Mouse (Mus musculus) left cerebral cortex, postnatal 25 days (tissue): ENCODE data around the gene Bank1. TPM values are rescaled to one million over a fixed set of nuclear protein-coding genes. Genes with fewer than 3 reads are reported as not detected.
"Not testable (repeated sequence)": the region's sequence is repeated elsewhere in the genome, so short reads cannot be mapped to it uniquely, and the experiment has no call there.

Experiments used
- DNase-seq, 2 experiments: peaks; one replicate each; pipeline ENCODE4 v3.0.0; 2022; ENCODE audit warnings: low spot score in 2 of 2, mixed read lengths in 1 of 2
- intact Hi-C: fragments of 180-260 bp; cut with DNase I; formaldehyde crosslinking; loops from one replicate; pipeline ENCODE4 v1.15.1; 2025
- total RNA-seq, 2 experiments: library from RNA; stranded (reverse); gene quantifications; 2 replicates each; pipeline ENCODE4 v1.2.3; 2021

Bank1 gene
- total RNA-seq, result 1 to 10 TPM; 1.2 to 1.3 TPM

GRCm38 (mm10) chr3:136325783-136326182 lies at the start of gene Bank1:
Gene Bank1, minus strand, starts transcription at chr3:136326066.
- intact Hi-C loops, result no loop called here

GRCm38 (mm10) chr3:136369916-136370315 lies 44.0 kb upstream of the Bank1 start:
- intact Hi-C loops, result loop anchor here (10.0 kb wide), 1 partner anchor 205 kb away; no protein-coding TSS in a partner anchor
- peak; percentile 26 to 65 for DNase-seq

More at GRCm38 (mm10) chr3:136325783-136326182, at the start of gene Bank1:
- peak in 1 of 2 experiments; percentile 40 for DNase-seq

GRCm38 (mm10) chr3:136369466-136369865 lies 43.6 kb upstream of the Bank1 start:
- DNase-seq, result peak; percentile 7 to 55

GRCm38 (mm10) chr3:136368505-136368999 lies 42.7 kb upstream of the Bank1 start:
- no peak for DNase-seq
- intact Hi-C loops, result no loop called here

More at GRCm38 (mm10) chr3:136369466-136369865, 43.6 kb upstream of the Bank1 start:
- intact Hi-C loops, result no loop called here

- DNase-seq, result no peak
- intact Hi-C loops, result no loop called here
Measured at GRCm38 (mm10) chr3:136349690-136350089, 23.8 kb upstream of the Bank1 start.

GRCm38 (mm10) chr3:136348611-136349010 lies 22.7 kb upstream of the Bank1 start:
- no peak for DNase-seq
- intact Hi-C loops, result no loop called here

- no peak for DNase-seq
- intact Hi-C loops, result no loop called here
Measured at GRCm38 (mm10) chr3:136347277-136347676, 21.4 kb upstream of the Bank1 start.

GRCm38 (mm10) chr3:136341911-136342310 lies 16.0 kb upstream of the Bank1 start:
- no peak for DNase-seq
- intact Hi-C loops, result no loop called here

GRCm38 (mm10) chr3:136339896-136340295 lies 14.0 kb upstream of the Bank1 start:
- DNase-seq, result peak in 1 of 2 experiments; percentile 48
- intact Hi-C loops, result no loop called here

GRCm38 (mm10) chr3:136331135-136331534 lies 5.3 kb upstream of the Bank1 start:
- intact Hi-C loops, result no loop called here

GRCm38 (mm10) chr3:136330043-136330442 lies 4.2 kb upstream of the Bank1 start:
- DNase-seq, result no peak

More at GRCm38 (mm10) chr3:136331135-136331534, 5.3 kb upstream of the Bank1 start:
- DNase-seq, result no peak

GRCm38 (mm10) chr3:136329133-136329532 lies 3.3 kb upstream of the Bank1 start:
- no peak for DNase-seq
- intact Hi-C loops, result no loop called here

More at GRCm38 (mm10) chr3:136330043-136330442, 4.2 kb upstream of the Bank1 start:
- intact Hi-C loops, result no loop called here

GRCm38 (mm10) chr3:136324716-136325115 lies 1.1 kb downstream of the Bank1 start:
- intact Hi-C loops, result loop anchor here (5.0 kb wide), 1 partner anchor 343 kb away; no protein-coding TSS in a partner anchor
- DNase-seq, result not testable (repeated sequence)

- intact Hi-C loops, result loop anchor here (5.0 kb wide), 1 partner anchor 345 kb away; no protein-coding TSS in a partner anchor
Measured at GRCm38 (mm10) chr3:136321936-136322335, 3.9 kb downstream of the Bank1 start.

GRCm38 (mm10) chr3:136308487-136308886 lies 17.4 kb downstream of the Bank1 start:
- intact Hi-C loops, result no loop called here
- no peak for DNase-seq

More at GRCm38 (mm10) chr3:136321936-136322335, 3.9 kb downstream of the Bank1 start:
- DNase-seq, result peak in 1 of 2 experiments; percentile 69

- no peak for DNase-seq
- intact Hi-C loops, result no loop called here
Measured at GRCm38 (mm10) chr3:136306564-136307158, 19.2 kb downstream of the Bank1 start.

GRCm38 (mm10) chr3:136302541-136302940 lies 23.3 kb downstream of the Bank1 start:
- intact Hi-C loops, result no loop called here

GRCm38 (mm10) chr3:136300810-136301209 lies 25.1 kb downstream of the Bank1 start:
- intact Hi-C loops, result not testable (repeated sequence)

More at GRCm38 (mm10) chr3:136302541-136302940, 23.3 kb downstream of the Bank1 start:
- DNase-seq, result no peak

GRCm38 (mm10) chr3:136297355-136297754 lies 28.5 kb downstream of the Bank1 start:
- DNase-seq, result no peak
- intact Hi-C loops, result no loop called here

More at GRCm38 (mm10) chr3:136300810-136301209, 25.1 kb downstream of the Bank1 start:
- not testable (repeated sequence) for DNase-seq

GRCm38 (mm10) chr3:136295250-136295649 lies 30.6 kb downstream of the Bank1 start:
- intact Hi-C loops, result no loop called here
- no peak for DNase-seq

- intact Hi-C loops, result no loop called here
- no peak for DNase-seq
Measured at GRCm38 (mm10) chr3:136287883-136288282, 38.0 kb downstream of the Bank1 start.
